Mouse (Mus musculus) urinary bladder, postnatal 14 days (tissue): ENCODE results near the gene Actg2.
A peak's percentile ranks its signal among the peaks of the same experiment; 100 is the strongest.
"Not testable (repeated sequence)": the region's sequence is repeated elsewhere in the genome, so short reads cannot be mapped to it uniquely, and the experiment has no call there.

Source experiments
- DNase-seq: peaks from one replicate; pipeline ENCODE4 v3.0.0; 2021; ENCODE audit warnings: low spot score

Gene Actg2

DNA sequence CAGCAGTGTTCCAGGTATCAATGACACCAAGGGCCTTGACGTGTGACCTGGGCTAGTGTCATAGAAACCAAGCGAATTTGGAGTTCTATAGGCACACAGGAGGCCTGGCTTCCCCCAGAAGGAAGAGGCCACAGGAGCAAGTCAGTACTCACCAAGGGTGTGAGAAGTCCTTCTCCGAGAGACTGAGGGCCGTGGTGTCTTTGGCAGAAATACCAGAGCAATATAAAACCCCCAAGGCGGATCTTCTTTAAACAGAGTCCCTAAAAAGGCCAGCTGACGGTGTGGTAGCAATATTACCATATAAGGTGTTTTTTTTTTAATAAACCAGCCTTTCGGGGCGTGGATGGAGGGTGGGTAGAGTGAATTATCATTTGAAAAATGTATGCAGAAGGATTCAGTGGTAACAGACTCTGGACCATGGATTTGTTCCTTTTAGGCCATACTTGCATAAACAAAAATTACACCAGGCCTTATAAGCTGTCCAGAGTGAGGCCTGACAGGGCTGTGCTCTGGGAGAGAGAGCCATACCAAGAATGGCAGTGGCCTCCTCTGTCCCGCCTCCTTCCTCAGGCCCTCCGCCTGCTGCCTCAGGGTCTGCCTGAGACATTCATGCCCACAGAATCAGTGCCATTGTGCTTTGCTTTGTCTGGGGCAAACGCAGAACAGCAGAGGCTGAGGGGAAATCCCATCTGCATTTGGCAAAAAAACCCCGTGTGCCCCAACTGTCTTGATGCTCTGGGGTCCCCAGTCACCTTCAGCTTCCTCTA is at the start of gene Actg2:
TSS of gene Actg2 (minus strand) at position 238 of the 767 bp plus-strand sequence.
- DNase-seq: peak; percentile 18

DNA sequence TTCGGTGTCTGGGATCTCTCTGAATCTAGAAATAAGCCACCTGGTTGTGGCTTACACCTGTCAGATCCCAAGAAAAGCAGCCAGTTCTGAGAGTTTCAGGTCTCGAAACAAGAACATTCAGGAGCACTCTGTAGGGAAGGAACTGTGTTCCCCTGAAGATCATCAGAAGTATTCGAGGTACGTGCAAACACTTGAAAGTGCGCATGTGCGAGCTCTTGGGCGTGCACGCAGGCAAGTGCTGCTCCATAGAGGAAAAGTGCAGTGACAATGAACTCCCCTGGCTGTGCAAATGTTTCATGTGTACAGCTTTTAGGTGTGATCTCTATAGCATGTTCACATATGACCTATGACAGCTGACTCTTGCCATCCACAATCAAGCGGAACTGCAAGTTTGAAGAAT is 49.3 kb upstream of the Actg2 start:
- not testable (repeated sequence) for DNase-seq

DNA sequence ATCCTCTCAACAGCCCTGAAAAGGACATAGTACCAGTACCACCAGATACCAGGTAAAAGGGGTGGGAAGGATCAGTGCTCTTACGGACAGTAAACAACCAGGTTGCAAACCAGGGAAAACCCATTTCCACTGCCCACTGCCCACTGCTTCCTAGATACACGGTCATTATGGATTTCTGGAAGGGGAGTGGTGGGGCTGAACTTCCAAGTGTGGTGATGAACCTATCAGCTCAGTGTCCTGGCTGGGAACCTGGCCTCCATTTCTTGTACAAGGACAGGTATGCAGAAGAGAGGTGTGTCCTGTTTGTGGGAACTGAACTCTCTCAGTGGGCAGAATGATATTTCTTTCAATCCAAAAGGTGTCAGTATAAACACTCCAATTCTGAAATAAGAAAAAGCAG is 47.5 kb upstream of the Actg2 start:
- DNase-seq: no peak

DNA sequence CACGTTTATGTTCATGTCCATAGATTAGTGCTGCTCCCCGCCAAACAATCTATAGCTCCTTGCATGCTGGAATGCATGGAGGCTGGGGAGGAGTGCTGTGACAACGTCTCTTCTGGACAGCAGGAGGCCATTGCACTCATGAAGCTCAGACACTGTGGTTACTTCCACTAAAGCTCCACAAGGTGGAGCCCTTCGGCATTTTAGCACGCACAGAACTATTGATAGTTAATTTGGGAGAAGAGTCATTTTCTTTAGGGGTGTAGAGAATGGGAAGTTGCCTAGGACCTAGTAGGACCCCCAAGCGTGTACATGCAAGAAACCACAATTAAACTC is 46.8 kb upstream of the Actg2 start:
- peak; percentile 28 for DNase-seq

DNA sequence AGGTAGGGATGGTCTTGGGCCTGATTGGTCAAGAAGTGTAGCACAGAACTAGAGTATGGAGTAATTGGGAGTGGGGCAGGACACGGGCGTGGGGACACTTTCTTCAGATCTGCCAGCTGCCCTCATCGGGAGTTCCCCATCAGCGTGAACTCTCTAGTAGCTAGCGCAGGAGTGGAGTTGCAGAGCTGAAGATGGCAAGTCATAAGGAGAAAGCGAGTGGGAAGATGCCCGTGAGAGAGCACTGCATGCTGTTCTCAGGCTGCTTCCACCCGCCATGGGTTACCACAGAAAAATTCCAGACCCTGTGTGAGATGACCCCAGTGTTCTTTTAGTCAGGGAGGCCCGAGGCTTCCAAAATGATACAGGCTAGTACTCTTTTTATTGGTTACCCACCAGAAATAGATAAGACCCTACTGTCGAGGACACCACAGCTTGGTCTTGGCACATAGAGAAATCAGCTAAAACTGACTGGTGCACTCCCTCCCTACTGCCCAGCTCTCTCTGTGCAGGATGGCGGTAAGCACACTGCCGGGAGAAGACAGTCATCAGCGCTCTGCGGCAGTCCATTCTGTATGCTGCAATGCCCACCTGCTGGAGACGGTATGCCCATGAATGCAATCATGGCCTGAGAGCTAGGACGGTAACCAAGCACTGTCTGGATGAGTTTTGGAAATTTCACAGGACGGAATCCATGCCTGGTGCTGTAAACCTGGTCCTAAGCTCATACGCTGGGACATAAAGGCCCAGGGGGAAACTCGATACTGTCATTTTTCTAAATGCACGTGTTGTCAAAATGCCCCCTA is 46.3 kb upstream of the Actg2 start:
- no peak for DNase-seq

DNA sequence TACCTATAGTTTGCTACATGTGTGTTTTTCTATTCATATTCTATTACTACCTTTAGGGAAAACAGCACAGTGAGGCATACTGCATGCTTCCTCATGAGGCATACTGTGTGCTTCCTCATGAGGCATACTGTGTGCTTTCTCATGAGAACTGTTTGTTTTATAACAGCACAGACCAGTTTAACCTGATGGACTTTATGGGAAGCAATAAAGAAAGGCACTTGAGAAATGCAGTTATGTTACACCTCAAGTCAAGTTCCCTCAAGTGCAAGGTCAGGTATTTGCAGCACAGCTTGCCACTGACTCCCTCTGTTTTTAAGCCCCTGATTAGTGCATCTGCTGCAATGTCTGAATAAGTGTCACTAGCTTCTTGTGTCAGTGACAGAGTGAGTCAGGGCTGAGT is 41.5 kb upstream of the Actg2 start:
- no peak for DNase-seq

DNA sequence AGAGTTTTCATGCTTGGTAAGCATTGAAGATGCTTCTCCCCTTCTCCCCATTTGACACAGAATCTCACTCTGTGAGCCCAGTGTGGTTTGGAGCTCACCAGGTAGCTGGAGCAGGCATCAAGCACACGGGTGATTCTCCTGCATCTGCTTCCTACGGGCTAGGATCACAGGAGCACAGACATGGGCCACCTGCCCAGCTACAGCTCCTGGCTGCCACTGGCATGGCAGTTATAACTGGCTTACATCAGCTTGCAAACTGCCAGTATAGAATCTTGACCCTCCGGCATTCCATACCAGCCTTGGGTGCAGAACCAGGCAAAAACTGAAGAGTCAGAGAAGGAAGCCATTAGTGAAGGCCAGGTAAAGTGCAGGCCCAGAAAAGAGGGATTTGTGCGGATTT is 39.5 kb upstream of the Actg2 start:
- DNase-seq: no peak

DNA sequence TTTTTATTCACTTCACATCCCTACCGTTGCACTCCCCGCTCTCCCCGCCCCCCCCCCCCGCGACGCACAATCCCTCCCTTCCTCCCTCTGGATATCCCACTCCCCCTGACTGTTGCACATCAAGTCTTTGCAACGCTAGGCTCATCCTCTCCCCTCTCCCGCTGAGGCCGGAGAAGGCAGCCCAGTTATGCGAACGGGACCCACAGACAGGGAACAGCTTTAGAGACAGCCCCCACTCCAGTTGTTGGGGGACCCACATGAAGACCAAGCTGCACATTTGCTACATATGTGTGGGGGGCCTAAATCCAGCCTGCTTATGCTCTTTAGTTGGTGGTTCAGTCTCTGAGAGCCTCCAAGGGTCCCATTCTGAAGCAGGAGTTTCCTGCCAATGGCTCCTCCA is 36.6 kb upstream of the Actg2 start, which contains the start of gene Stambp:
TSS of gene Stambp (minus strand) at position 59 of the 400 bp plus-strand sequence.
- no peak for DNase-seq

DNA sequence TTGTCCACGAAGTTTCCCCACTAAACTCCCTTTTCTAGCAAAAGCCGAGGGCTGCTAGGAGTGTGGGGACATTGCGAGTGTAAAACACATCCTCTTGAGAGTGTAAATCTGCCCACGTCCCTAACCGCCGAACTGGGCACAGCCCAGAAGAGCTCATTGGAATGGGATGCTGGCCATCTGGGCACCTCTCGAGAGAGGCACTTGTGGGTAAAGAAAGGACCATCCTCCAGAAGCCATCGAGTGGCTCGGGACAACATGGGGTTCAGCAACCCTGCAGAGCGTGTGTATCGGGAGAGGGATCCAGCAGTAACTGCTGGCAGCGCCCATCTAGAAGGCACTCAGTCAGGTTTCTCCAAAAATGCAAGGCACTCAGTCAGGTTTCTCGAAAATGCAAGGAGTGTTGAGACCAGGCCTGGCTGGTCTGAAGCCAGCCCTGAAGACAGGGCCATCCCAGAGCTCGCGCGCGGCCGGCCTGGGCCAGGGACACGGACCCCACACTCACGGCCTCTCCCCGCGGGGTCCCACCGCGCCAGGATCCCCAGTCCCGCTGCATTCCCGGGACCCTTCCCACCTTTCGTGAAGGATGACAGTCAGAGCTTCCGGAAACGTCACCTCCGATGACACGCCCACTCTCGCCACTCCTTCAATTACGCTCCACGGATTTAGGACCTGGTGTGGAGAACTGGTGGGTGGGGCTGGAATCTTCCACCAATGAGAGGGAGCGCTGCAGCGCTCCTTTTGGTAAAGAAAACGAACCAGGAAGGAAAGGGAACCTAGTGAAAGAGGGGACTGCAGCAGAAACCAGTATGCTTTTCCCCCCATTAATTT is 36.0 kb upstream of the Actg2 start:
- peak; percentile 92 for DNase-seq

DNA sequence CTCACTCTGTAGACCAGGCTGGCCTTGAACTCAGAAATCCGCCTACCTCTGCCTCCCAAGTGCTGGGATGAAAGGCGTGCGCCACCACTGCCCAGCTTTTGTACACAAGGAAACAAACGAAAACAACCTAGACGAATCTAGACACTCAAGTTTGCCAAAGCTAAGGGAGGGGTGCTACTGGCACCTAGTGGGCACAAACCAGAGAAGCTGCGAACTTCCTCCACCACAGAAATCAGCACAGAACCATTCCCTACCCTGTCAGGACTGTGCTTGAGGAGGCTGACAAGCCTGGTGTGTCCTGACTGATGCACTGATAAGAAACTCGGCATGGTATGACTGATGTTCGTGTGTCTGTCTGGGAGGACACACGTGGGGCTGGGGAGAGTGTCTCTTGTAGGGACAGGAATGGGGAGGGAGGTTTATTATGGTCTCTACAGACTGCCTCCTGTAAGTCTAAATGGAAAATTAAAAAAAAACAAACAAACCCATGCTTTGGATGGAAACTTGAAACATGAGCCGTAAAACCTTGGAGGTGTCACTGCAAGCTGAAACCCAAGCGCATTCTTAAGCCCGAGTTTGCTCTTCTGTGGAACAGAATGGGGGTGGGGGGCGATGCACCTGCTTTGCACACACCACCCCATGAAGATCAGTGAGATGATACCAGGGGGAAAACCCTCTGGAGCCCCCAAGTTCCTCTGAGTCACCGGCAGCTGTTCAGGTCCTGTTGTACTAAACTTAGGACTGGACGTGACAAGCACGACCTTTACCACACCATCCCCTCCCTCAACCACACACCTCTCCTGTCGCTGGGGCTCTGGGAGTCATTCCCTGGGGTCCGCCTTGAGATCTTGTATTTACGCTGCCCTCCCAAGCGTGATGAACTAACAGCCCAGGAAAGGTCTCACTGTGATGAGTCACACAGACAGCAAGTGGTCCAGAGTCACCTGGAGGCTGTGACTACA is 33.1 kb upstream of the Actg2 start:
- no peak for DNase-seq

DNA sequence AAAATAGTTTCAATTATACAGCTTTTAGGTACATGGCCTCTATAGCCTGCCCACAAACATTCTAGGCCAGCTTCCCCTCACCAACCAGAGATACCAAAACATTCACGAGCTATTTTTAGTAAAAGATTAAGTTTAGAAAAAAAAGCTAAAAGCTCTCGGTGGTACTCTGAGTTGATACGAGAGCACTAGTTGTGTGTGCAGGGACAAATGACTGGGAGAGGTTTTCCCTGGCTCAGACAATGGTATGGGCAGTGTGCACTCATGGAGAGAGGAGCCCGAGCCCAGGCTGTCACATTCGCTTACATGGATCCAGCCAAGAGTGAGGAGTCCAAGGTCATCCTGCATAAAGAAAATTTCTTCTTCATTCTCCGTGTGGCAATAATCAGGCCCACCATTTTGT is 19.9 kb upstream of the Actg2 start:
- DNase-seq: no peak

DNA sequence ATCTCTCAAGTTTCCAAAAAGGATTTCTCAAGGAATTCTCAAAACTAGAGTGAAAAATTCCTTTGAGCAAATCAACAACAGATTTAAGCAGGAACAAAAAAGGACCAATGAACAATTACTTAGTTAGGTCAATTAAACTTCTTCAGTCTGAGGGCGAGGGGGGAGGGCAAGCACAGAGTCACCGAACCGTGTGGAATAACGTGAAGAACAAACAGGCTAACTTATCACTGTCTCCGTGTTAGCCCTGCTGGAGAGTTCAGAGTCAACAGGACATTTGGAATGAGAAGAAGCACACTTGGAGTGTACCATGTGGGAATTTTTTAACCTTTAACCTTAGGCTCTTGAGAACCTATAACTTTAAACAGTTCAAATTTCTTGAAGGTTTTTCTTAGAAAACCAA is 12.3 kb upstream of the Actg2 start:
- no peak for DNase-seq

DNA sequence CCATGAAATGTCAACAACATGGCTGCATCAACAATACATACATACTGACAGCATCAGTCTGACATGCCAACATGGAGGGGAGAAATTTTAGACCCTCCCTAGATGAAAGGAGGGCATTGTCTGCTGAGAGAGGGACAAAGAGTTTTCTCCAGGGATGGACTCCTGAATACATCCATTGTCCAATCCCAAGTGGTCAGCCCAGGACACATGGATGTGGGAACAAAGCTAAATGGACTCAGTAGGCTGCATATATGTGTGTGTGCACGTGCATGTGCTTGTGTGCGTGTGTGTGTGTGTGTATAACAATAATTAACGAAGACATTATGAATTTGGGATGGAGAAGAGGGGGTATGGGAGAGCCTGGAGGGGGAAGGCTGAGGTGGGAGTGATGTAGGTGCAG is 9.7 kb upstream of the Actg2 start:
- DNase-seq: no peak

DNA sequence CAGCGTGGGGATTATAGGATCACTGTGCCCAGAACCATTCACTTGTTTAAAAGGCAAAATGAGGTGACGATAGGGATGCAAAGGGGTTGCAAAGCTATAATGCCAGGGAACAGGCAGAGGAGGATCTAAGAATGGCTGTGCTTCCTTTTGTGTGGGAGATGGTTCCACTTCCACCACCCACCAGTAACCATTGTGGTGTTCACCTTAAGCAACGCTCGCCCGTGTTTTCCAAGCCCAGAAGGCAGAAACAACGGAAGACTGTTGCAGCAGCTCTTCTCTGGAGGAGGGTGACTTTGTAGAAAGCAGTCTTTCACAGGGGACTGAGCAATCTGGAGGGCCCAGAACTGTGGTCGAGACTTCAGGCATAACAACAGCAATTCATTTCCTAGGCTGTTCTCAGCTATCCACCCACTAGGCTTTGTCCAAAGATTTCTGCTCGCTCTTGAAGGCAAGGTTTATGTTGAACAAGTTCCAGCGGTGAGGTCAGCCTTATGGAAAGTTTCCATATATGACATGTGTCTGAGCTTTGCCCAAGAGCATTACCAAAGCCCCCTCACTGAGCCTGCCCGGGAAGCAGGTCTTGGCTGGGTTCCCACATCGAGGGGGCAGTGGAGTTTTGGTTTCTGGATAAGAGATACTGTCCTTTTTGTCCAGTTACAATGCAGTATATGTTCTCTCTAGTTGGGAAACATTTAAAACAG is 5.8 kb upstream of the Actg2 start:
- DNase-seq: peak; percentile 23

DNA sequence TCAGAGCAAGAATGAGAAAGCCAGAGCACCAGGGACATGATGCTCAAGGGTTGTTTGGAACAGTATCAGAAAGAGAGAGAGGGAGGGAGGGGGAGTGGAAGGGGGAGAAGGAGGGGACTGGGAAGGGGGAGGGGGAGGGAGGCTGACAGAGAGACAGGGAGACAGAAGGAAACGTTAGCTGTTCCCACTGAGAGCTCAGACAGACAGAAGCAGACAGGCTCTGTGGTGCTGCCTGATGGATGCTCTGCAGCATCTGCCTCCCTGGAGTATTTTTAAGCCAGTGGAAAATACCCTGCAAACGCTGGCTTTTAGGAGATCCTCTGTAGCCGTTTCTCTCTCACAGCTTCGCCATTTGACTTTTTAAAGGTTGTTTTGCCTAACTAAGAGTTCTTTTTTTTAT is 4.0 kb upstream of the Actg2 start:
- DNase-seq: no peak

DNA sequence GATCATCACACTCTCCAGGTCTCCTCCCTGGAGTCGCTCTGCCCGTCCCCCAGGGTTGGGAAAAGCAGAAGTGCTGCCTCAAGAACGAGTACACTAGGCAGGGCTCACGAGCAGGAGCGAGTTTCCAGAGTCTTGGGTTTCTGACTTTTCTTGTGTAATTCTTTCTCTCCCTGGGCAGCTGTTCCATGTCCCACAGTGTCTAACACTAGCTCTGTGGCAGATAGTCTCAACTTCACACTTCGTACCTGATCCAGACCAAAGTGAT is 662 bp upstream of the Actg2 start:
- DNase-seq: no peak

DNA sequence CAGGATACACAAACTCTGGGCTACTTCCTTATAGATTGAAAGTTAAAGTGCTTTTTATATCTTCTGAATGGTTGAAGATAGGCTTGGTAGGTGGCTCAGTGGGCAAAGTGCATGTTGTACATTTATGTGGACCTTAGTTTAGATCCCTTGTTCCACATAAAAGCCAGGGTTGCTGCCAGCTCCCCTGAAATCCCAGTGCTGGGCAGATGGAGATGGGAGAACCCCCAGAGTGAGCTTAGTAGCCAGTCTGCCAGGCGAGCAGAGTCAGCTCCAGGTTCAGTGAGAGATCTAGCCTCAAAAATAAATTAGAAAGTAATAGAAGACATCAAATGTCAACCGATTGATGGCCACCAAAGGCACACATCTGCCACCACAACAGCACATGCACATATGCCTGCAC is 3.5 kb downstream of the Actg2 start:
- no peak for DNase-seq

DNA sequence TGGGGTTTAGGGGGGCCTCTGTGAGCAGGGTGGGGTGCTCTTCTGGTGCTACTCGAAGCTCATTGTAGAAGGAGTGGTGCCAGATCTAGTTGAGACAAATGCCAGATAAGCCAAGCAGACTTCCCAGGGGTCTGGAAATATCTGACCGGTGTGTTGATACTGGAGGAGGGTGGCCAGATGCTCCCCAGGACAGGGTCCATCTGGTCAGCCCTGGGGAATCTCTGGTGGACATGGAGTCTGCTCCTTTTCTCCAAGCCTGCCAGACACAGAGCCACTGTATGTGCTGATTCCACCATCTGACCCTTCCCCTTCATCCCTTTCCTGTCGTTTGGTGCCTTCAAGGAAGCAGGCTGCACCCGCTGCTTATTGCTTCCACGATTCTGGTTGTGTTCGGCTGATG is 12.9 kb downstream of the Actg2 start:
- no peak for DNase-seq

DNA sequence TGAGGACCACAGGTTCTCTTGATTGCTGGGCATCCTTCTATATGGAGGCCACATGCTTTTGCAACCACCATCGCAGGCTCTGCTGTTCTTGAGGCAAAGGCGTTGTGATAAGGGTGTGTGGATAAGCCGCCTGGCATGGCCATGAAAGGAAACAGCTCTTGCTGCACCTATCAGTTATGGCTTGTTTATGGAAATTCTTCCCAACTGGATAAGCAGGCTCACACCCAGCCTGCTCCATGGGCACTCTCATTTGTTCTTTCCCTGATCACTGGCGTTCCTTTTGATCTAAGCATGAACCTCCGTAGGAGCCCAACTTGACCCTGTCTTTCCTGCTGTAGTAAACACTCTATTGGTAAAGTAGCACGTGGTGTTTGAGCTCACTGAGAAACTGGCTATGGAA is 14.3 kb downstream of the Actg2 start:
- DNase-seq: no peak

DNA sequence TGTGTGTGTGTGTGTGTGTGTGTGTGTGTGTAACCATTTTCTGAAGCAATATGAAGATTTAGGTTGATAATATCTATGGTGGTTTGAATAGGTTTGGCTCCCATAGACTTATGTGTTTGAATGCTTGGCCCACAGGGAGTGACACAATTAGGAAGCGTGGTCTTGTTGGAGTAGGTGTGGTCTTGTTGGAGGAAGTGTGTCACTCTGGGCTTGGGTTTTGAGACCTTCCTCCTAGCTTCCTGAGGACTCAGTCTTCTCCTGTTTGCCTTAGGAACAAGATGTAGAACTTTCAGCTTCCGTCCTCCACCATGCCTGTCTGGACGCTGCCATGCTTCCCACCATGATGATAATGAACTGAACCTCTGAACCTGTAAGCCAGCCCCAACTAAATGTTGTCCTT is 17.4 kb downstream of the Actg2 start:
- DNase-seq: no peak

DNA sequence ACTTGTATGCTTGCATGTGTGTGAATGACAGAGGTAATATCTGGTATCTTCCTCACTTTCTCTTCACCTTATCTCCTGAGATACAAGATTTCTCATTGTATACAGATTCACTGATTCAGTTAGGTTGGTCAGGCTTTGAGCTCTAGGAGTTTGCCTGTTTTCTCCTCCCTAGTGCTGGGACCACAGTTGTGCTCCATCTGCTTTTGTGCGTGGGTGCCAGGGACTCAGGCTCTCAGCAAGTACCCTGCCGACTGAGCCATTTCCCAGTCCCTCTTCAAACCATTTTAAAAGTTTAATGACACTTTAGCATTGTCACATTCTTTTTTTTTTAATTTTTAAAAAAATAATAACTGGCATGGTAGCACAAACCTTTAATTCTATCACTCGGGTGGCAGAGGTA is 20.9 kb downstream of the Actg2 start:
- DNase-seq: no peak
